Mouse (Mus musculus) hindlimb bud, embryonic 11.5 days (tissue): ENCODE measurements around the gene Cadm4.
A peak's percentile ranks its signal among the peaks of the same experiment; 100 is the strongest.

Experiments
- DNase-seq: peaks from one replicate; pipeline ENCODE4 v3.0.0-alpha.2; 2012; ENCODE audit warnings: low read depth, low spot score; ENCODE audit errors: extremely low spot score

The Cadm4 gene

DNA sequence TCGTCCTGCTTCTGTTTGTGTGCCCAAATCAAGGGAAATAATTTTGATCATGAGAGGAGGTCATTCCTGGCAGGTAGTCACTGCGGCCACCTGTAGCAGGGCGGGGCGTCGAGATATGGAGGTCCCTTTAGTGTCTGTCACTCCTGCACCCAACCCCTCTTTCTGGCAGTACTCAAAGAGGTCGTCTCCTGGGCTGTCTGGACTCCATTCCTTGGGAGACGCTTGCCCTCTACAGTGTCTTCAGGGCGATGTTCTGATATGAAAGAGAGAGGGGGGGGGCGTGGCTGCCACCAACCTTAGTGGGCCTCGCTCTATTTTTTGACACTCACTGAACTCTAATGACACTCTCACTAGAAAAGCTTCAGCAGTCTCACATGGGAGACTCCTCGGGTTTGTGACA lies 47.8 kb downstream of the Cadm4 start:
- no peak for DNase-seq

DNA sequence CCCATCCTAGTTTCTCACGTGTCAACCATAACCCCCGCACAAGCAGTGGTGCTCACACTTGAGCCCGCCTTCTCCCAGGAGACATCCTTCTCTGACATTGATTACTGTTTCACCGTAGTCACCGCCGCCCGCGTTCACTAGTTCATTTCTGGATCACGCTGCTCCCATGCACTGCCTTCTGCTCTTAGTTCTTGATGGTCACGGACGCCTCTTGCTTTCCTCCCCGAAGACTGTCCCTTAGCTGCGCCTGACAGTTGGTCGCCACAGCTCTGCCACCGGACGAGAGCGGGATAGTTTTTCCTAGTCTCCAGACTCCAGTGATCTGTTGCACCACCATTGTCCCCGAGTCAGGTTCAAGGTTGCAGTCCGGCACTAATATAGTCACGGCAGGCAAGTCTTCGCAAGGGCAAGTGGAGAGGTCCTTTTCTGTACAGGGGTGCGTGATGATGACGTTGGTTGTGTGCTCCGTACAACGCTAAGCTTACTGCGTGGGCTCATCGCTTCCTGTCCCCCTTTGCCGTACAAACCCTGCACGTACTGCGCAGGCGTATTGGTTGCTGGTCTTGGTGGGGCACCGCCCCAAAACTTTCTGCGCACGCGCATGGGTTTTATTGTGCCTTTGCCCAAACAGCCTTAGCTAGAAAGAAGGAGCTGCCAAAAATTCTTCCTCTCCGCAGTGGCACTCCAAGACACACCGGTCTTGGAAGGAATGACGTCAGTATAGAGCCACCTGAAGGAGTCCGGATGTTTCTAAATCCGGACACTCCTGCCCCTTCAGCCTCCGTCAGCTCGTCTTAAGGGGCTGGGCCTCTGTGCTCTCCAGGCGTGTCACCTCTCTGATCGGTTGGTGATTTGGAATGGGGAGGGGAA lies 48.5 kb downstream of the Cadm4 start, which contains the start of gene Irgq:
TSS of gene Irgq (plus strand) at position 628 of the 870 bp plus-strand sequence.
- DNase-seq = peak; percentile 100

- no peak for DNase-seq
These were observed 49.6 kb downstream of the Cadm4 start for GRCm38 (mm10) chr7:24531211-24531971.

DNA sequence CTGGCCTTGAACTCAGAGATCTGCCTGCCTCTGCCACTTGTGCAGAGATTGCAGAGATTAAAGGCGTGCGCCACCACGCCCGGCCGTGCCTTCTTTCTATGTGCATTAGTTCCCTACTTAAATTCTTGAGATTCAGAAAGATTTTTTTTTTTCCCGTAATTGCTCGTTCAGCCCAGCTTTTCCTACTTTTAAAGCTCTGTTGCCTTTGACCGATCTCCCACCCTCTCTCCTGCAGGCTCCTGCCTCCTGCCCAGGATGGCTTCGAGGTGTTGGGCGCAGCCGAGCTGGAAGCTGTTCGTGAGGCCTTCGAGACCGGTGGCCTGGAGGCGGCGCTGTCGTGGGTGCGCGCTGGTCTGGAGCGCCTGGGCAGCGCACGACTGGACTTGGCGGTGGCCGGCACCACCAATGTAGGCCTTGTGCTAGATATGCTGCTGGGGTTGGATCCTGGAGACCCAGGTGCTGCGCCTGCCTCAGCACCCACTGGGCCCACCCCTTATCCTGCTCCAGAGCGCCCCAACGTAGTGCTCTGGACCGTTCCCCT lies 51.3 kb downstream of the Cadm4 start:
- DNase-seq = no peak

- no peak for DNase-seq
These were observed 52.0 kb downstream of the Cadm4 start for GRCm38 (mm10) chr7:24533806-24534205.

- no peak for DNase-seq
These were observed 52.5 kb downstream of the Cadm4 start for GRCm38 (mm10) chr7:24534301-24534700.

DNA sequence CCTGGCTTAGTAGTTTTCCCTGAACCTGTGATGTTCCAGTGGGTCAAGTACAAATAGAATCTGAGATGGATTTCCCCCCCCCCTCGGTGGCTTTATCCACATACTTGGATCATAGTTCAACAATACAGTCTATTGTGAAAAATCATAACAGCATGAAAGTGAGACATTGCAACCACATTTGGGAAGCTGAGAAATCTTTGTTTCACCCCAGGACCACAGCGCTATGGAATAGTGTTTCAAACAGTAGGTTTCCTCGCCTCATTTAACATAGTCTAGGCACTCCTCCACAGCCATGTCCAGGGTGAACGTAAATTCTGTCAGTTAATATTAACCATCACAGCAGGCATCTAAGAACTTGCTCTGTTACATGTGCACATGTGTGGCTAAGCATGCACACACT lies 55.3 kb downstream of the Cadm4 start:
- DNase-seq = no peak

DNA sequence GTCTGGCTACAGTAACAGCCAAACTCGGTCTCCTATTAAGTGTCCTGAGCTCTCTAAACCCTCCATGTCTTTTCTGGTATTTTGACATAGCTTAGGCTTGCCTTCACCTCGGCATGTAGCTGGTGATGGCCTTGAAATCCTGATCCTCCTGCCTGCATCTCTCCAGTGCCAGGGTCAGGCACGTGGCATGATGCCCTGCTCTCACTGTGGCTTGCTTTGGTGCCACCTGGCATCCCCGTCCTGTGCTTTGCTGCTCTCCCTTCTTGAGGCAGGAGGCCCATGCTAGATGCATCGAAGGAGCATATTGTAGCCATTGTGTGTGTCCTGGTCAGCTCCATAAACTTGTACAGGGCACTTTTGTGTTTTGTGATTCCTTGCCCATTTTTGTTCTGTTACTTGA lies 55.8 kb downstream of the Cadm4 start:
- DNase-seq = no peak

- DNase-seq = no peak
These were observed 56.3 kb downstream of the Cadm4 start for GRCm38 (mm10) chr7:24538154-24538553.

DNA sequence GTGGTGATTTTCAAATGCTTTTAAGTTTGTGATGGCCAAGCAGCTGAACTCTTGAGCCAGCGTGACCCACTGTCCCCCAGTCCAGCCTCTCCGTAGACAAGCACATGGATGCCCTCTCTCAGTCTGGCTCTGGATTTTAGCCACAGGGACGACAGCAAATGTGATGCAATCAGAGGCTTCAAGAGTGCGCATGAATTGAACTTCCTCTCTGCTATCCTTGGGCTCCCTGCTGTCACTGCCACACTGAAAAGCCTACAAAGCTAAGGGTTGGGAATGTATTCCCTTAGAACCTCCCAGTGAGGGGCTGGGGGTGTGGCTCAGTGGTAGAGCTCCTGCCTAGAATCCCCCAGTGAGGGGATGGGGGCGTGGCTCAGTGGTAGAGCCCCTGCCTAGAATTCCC lies 56.9 kb downstream of the Cadm4 start:
- DNase-seq = no peak

GRCm38 (mm10) chr7:24539686-24540085 lies 57.9 kb downstream of the Cadm4 start:
- DNase-seq = no peak

GRCm38 (mm10) chr7:24544506-24544905 lies 62.7 kb downstream of the Cadm4 start:
- no peak for DNase-seq

- no peak for DNase-seq
These were observed 64.3 kb downstream of the Cadm4 start, which contains the start of the genes Pinlyp and Xrcc1 for GRCm38 (mm10) chr7:24546068-24546614. TSS of gene Pinlyp (minus strand) at chr7:24546118. TSS of gene Xrcc1 (plus strand) at chr7:24546289.

DNA sequence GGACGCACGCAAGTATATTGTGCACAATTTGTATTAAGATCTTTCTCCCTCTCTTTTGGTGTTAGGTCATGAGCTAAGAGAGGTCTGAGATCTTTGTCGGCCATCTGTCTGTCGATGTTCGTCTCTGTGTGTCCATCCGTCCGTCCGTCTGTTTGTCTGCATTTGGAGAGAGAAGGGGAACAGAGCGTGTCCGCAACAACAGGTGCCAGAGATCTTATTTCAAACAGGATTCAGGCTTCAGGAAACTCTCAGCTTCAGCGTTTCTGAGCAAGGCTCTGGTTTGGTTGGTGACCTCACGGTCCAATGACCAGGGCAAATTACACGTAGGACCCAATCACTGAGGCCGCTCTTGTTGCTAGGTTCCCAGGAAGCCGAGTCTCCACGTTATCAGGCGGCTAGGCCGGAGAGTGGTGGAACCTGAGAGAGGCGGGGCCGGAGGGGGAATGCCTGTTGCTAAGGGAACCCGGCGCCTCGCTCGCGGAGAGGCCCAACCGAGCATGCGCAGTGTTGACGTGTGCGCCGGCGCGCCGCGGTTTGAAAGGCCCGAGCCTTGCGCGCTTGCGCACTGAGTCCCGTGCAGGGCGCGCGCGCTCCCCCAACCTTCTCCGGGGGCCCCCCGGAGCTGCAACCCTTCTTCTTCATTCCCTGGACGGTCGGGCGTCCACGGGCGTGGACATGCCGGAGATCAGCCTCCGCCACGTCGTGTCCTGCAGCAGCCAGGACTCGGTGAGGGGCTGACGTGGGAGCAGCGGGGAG lies 65.0 kb downstream of the Cadm4 start:
- DNase-seq = peak; percentile 98

GRCm38 (mm10) chr7:24547534-24548036 lies 65.8 kb downstream of the Cadm4 start:
- DNase-seq = no peak

GRCm38 (mm10) chr7:24551985-24552759 lies 70.3 kb downstream of the Cadm4 start:
- no peak for DNase-seq
